Mouse (Mus musculus) lung, embryonic 15.5 days (tissue): ENCODE measurements around the gene Gm3115. TPM values are rescaled to one million over a fixed set of nuclear protein-coding genes. Genes with fewer than 3 reads are reported as not detected.
"Not testable (repeated sequence)": the region's sequence is repeated elsewhere in the genome, so short reads cannot be mapped to it uniquely, and the experiment has no call there.

Source experiments
- ATAC-seq: fragments of 200-750 bp; cut with Nextera tagmentation; 2 replicates; pipeline ENCODE4 v1.8.0; 2017; ENCODE audit warnings: moderate number of reproducible peaks, borderline replicate concordance; ENCODE audit not compliant: low FRiP score, low TSS enrichment; ENCODE audit errors: extremely low read depth
- H3K27ac ChIP-seq: fragments of 300-500 bp; sonication (generic); 2 replicates; pipeline ENCODE4 v1.5.1; 2015; ENCODE audit warnings: moderate library complexity, mild to moderate bottlenecking, inconsistent platforms
- H3K27me3 ChIP-seq: fragments of 300-500 bp; sonication (generic); 2 replicates; pipeline ENCODE4 v1.6.1; 2015; ENCODE audit warnings: inconsistent platforms
- H3K36me3 ChIP-seq: fragments of 300-500 bp; sonication (generic); 2 replicates; pipeline ENCODE4 v1.6.1; 2015; ENCODE audit warnings: inconsistent platforms
- H3K4me1 ChIP-seq: fragments of 300-500 bp; sonication (generic); 2 replicates; pipeline ENCODE4 v1.6.1; 2015; ENCODE audit warnings: inconsistent platforms
- H3K4me2 ChIP-seq: fragments of 300-500 bp; sonication (generic); 2 replicates; pipeline ENCODE4 v1.6.1; 2015; ENCODE audit warnings: inconsistent platforms, mild to moderate bottlenecking, moderate library complexity
- H3K4me3 ChIP-seq: fragments of 300-500 bp; sonication (generic); 2 replicates; pipeline ENCODE4 v1.5.1; 2015; ENCODE audit warnings: mild to moderate bottlenecking, inconsistent platforms
- H3K9ac ChIP-seq: fragments of 300-500 bp; sonication (generic); 2 replicates; pipeline ENCODE4 v1.6.1; 2015; ENCODE audit warnings: inconsistent platforms
- H3K9me3 ChIP-seq: fragments of 300-500 bp; sonication (generic); 2 replicates; pipeline ENCODE4 v1.6.1; 2016; ENCODE audit warnings: inconsistent platforms
- WGBS: fragments of 180-500 bp; shearing (Covaris S2); methylation state at CpG from one replicate; pipeline ENCODE4 v1.1.7; 2015; 5-methylcytosine and 5-hydroxymethylcytosine counted together
- polyA plus RNA-seq: library from polyadenylated mRNA; unstranded; fragments of >200 nt; fragmentation: Nextera tagmentation; extraction: Ambion mirVana; gene quantifications from 2 replicates; pipeline ENCODE4 v1.2.1, GENCODE M21; 2015

Gm3115 gene
- polyA plus RNA-seq: not detected in 2 replicates

DNA sequence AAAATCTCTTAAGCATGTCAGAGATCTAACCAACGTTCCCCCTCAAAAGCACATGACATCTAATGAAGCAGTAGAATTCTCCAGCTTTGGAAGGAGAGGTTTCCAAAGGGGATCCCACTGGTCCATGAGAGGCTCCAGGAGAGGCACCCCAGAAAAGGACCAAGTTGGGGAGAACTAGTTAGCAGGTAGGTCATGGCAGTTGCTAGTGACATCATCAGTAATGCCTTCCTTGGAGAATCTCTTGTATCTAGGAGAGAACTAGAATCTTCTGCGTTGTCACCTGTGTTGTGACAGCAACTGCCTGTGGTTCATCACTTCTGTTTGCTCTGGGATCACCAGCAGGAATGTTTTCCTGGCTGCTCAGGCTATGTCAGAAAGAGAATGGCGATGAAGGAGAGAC is at the start of gene Gm3115:
Gene Gm3115 (plus strand): TSS at position 301 of the 400 bp plus-strand sequence.
- WGBS: 41% methylated on average over 3 of the region's 3 CpGs
- H3K4me3 ChIP-seq, H3K4me2 ChIP-seq, H3K4me1 ChIP-seq, H3K9ac ChIP-seq, H3K9me3 ChIP-seq, H3K27me3 ChIP-seq, ATAC-seq, H3K27ac ChIP-seq, H3K36me3 ChIP-seq: not testable (repeated sequence)

DNA sequence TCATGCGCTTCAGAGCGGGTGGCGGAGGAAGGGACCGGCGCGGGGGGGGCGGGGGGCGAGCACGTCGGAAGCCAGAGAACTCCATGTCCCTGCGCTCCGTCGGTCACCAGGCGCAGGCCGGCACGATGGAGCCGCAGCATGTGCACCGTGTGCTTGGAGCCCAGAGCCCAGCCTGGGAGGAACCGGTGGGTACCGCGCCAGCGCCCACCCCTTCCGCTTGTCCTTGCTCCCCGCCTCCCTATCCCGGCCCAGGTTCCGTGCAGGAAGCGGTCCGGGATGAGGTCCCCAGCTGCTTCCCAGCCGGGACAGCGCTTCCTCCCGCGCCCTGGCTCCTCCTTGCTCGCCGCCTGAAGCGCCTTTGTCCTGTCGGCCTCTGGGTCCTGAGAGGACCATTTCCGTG is 26.5 kb downstream of the Gm3115 start, which contains the start of gene Gm8108:
Gene Gm8108 (plus strand): TSS at position 101 of the 400 bp plus-strand sequence.
- H3K36me3 ChIP-seq, H3K9me3 ChIP-seq, H3K4me1 ChIP-seq, ATAC-seq, H3K27me3 ChIP-seq, H3K27ac ChIP-seq, H3K9ac ChIP-seq: not testable (repeated sequence)
- Histone ChIP-seq H3K4me2 (peak within 1 kb of the TSS; percentile 64), H3K4me3 (peak within 1 kb of the TSS; percentile 41)
- under 1% methylated on average over 25 of the region's 37 CpGs for WGBS

DNA sequence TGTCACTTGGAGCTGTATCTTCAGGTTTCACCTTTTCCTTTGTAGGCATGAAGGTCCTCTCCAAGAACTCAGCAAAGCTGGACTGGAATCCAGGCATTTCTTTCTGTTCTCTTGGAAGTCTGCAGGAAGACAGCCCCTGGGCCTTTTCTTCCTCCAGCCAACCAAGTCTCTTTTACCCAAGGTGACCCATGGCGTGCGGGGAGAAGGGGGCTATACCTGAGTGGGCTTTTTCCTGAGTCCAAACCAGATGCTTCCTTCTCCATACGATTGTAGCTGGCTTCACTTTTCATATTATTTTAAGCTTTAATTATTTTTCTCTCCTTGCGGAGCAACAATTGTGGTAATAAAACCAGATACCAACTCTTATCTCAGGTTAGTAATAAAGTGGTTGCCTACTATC is 57.7 kb downstream of the Gm3115 start:
- not testable (repeated sequence) for H3K9me3 ChIP-seq, H3K4me3 ChIP-seq, H3K27me3 ChIP-seq, H3K27ac ChIP-seq, H3K9ac ChIP-seq, H3K4me2 ChIP-seq, H3K36me3 ChIP-seq, H3K4me1 ChIP-seq, ATAC-seq
- 87% methylated on average over 4 of the region's 4 CpGs for WGBS

Other genes with a start within 250 kb of the Gm3115 start
- gene Gm3033, start 237.9 kb upstream of the Gm3115 start, polyA plus RNA-seq: not detected in 2 replicates
- gene Gm2916, start 199.9 kb upstream of the Gm3115 start, polyA plus RNA-seq: 0.12 TPM in 1 of 2 replicates, not detected in the other
- gene Gm3029, start 152.4 kb upstream of the Gm3115 start, polyA plus RNA-seq: not detected in 2 replicates
- not detected in 2 replicates for gene Gm3095, start 120.6 kb upstream of the Gm3115 start, polyA plus RNA-seq
- gene Gm3099, start 85.7 kb upstream of the Gm3115 start, polyA plus RNA-seq: not detected in 2 replicates
- gene Gm5796, start 60.2 kb upstream of the Gm3115 start, polyA plus RNA-seq: 0.14 and 0.15 TPM in 2 replicates
- gene Gm8108, start 26.4 kb downstream of the Gm3115 start, polyA plus RNA-seq: 0.76 TPM in 1 of 2 replicates, not detected in the other
- not detected in 2 replicates for gene Gm3127, start 80.9 kb downstream of the Gm3115 start, polyA plus RNA-seq
- gene Gm2974, start 98.5 kb downstream of the Gm3115 start, polyA plus RNA-seq: 0.32 and 0.55 TPM in 2 replicates
- gene Gm3138, start 165.5 kb downstream of the Gm3115 start, polyA plus RNA-seq: not detected in 2 replicates
- gene Gm3149, start 233.2 kb downstream of the Gm3115 start, polyA plus RNA-seq: not detected in 2 replicates